Mouse (Mus musculus) heart, adult 2 months (tissue): ENCODE measurements around the gene Dolk. TPM values are rescaled to one million over a fixed set of nuclear protein-coding genes. Genes with fewer than 3 reads are reported as not detected.

Experiments
- DNase-seq, 2 experiments: peaks; one replicate each; pipeline ENCODE4 v3.0.0; 2021
- H3K27ac ChIP-seq: fragments of 200-600 bp; 2 replicates; pipeline ENCODE4 v1.8.1; 2022
- H3K27me3 ChIP-seq: fragments of 200-500 bp; 2 replicates; pipeline ENCODE4 v1.6.1; 2012; ENCODE audit warnings: mild to moderate bottlenecking, low read length, inconsistent platforms, mixed read lengths; ENCODE audit not compliant: control insufficient read depth, insufficient read depth
- H3K36me3 ChIP-seq: fragments of 200-500 bp; 2 replicates; pipeline ENCODE4 v1.6.1; 2012; ENCODE audit warnings: low read length, inconsistent platforms; ENCODE audit not compliant: control insufficient read depth, insufficient read depth
- H3K4me1 ChIP-seq: fragments of 200-500 bp; 2 replicates; pipeline ENCODE4 v1.6.1; 2011; ENCODE audit warnings: low read length; ENCODE audit not compliant: control insufficient read depth, insufficient read depth
- H3K4me3 ChIP-seq: fragments of 200-600 bp; 2 replicates; pipeline ENCODE4 v1.8.1; 2022
- H3K79me2 ChIP-seq: fragments of 200-500 bp; replicated peaks from 2 replicates; pipeline ENCODE4 v1.6.1; 2012; ENCODE audit warnings: mild to moderate bottlenecking, inconsistent platforms, low read length, moderate library complexity, mixed read lengths; ENCODE audit not compliant: control insufficient read depth, insufficient read depth
- H3K9ac ChIP-seq: fragments of 200-500 bp; 2 replicates; pipeline ENCODE4 v1.6.1; 2012; ENCODE audit warnings: low read depth, mild to moderate bottlenecking, control low read depth, inconsistent platforms, low read length, mixed read lengths
- CTCF ChIP-seq: fragments of 200-600 bp; IDR thresholded peaks from 2 replicates; pipeline ENCODE4 v1.8.1; 2022; ENCODE audit warnings: antibody characterized with exemption, mild to moderate bottlenecking, moderate library complexity
- EP300 ChIP-seq: fragments of 200-500 bp; IDR thresholded peaks from 2 replicates; pipeline ENCODE4 v1.6.1; 2011; ENCODE audit warnings: low read depth, low read length, control low read depth; ENCODE audit not compliant: insufficient read depth
- POLR2A ChIP-seq: fragments of 200-500 bp; IDR thresholded peaks from 2 replicates; pipeline ENCODE4 v1.6.1; 2011; ENCODE audit warnings: mild to moderate bottlenecking, low read depth, low read length, control low read depth; ENCODE audit not compliant: insufficient read depth
- WGBS: fragments of 180-500 bp; shearing (Covaris S2); methylation state at CpG from one replicate; pipeline ENCODE4 v1.1.7; 2018; 5-methylcytosine and 5-hydroxymethylcytosine counted together
- intact Hi-C: fragments of 180-260 bp; cut with DNase I; formaldehyde crosslinking; loops from one replicate; pipeline ENCODE4 v1.15.1; 2025
- polyA plus RNA-seq: library from polyadenylated mRNA; depleted of rRNA; stranded (reverse); fragments of >200 nt; gene quantifications from 2 replicates; pipeline ENCODE4 v1.2.3, GENCODE M21; 2012
- total RNA-seq, 2 experiments: library from RNA; stranded (reverse); gene quantifications; 2 replicates each; pipeline ENCODE4 v1.2.3; 2021

Dolk gene
- total and polyA plus RNA-seq, 3 experiments, result 21.6 to 25.3 (median 23.9) TPM

DNA sequence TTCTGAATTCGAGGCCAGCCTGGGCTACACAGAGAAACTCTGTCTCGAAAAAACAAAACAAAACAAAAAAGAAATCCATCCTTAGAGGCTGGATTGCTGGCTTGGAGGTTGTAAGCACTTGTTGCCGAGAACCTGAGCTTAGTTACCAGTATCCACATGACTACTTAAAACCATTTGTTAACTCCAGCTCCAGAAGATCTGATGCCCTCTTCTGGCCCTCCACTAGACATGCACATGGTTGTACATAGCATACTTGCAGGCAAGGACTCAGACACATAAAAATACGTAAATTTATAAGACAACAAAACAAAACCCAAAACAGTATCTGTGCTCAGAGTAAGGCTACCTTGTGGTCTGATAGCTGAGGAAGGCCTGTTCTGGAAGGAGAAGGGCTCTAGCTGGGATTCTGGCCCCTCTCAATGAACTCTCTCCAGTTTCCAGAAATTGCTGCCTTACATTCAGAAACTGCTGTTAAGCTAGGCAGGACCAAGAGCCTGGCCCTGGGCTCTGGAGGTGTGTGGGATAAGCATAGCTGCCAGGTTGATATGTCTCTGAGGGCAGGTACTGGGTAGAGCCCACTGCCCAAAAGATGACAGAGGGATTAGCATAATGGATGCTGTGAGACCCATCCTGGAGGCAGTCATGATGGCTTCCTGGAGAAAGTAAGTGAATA, 24.9 kb downstream of the Dolk start:
- peaks cover 52% of the 10 kb centered on the region for H3K36me3 ChIP-seq
- DNase-seq, result peak in 1 of 2 experiments; percentile 8
- peaks cover 7% of the 10 kb centered on the region for H3K79me2 ChIP-seq
- intact Hi-C loops, result no loop called here
- H3K4me1 ChIP-seq, result peaks cover 62% of the 10 kb centered on the region
- H3K27ac ChIP-seq, result peak overlapping the region; percentile 97
- no peaks in the 10 kb centered on the region for H3K27me3 ChIP-seq
- H3K4me3 ChIP-seq, result no peak overlapping the region
- no peak overlapping the region for H3K9ac ChIP-seq
- 78% methylated on average over 4 of the region's 4 CpGs for WGBS
- TF ChIP-seq CTCF (peak; percentile 59), EP300 (no peak), POLR2A (no peak)

DNA sequence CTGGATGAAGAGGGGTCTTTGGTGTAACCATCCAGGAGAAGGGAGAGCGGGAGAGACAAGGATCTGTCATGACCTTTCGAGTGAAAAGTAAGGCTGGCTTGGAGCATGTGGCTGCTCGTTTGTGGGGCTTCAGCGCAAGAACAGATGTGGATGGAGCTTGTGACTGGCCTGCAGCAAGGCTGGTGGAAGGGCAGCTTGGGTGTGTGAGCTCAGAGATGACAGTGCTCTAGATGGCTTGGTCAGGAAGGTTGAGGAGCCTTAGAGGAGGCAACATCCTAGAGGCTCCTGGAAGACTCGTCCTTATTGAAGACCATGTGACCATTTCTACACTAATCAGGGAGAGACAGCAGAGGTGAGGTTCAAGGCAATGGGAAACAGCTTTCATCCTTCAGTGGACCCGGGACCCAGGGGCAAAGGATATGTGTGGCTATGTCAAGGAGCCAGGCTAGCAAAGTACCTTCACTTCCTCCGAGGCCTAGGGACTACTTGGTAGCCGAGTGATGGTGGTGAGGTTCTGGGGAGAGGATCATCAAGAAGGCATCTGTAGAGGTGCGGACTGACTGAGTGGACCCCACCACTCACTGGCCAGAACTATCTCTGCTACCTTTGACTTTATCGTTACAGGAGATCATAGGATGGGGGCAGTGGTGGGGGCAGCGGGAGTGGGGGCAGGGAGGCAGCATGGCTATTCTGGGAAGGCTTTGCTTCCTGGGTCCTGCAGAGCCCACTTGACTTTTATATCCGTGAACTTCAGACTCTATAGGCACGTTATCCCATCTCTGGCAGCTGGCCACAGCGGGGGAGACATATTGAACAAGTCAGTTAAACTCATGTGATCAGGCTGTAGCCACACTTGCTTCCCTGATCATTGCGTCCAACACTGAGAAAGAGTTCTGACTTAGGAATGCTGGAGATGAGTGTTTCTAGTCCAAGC, 26.7 kb downstream of the Dolk start:
- peak overlapping the region; percentile 43 for H3K4me3 ChIP-seq
- peak overlapping the region; percentile 39 for H3K9ac ChIP-seq
- H3K4me1 ChIP-seq, result peaks cover 45% of the 10 kb centered on the region
- intact Hi-C loops, result no loop called here
- H3K27me3 ChIP-seq, result no peaks in the 10 kb centered on the region
- H3K36me3 ChIP-seq, result peaks cover 41% of the 10 kb centered on the region
- DNase-seq, result peak; percentile 24 to 46
- peak overlapping the region; percentile 97 for H3K27ac ChIP-seq
- H3K79me2 ChIP-seq, result peaks cover 7% of the 10 kb centered on the region
- TF ChIP-seq EP300, result no peak
- TF ChIP-seq CTCF, result no peak
- no peak for TF ChIP-seq POLR2A
- 51% methylated on average over 15 of the region's 15 CpGs for WGBS

GRCm38 (mm10) chr2:30258600-30258999, 27.5 kb downstream of the Dolk start:
- no peak for TF ChIP-seq CTCF
- peak; percentile 100 for TF ChIP-seq EP300
- TF ChIP-seq POLR2A, result peak; percentile 81
- peak; percentile 81 to 85 for DNase-seq
- Histone ChIP-seq H3K4me1 (peaks cover 39% of the 10 kb centered on the region), H3K79me2 (peaks cover 7% of the 10 kb centered on the region), H3K36me3 (peaks cover 33% of the 10 kb centered on the region), H3K9ac (peak overlapping the region; percentile 39), H3K27me3 (no peaks in the 10 kb centered on the region), H3K4me3 (peak overlapping the region; percentile 43), H3K27ac (peak overlapping the region; percentile 97)
- 20% methylated on average over 4 of the region's 4 CpGs for WGBS
- intact Hi-C loops, result loop anchor here (1.0 kb wide), 1 partner anchor 16 kb away; no protein-coding TSS in a partner anchor

DNA sequence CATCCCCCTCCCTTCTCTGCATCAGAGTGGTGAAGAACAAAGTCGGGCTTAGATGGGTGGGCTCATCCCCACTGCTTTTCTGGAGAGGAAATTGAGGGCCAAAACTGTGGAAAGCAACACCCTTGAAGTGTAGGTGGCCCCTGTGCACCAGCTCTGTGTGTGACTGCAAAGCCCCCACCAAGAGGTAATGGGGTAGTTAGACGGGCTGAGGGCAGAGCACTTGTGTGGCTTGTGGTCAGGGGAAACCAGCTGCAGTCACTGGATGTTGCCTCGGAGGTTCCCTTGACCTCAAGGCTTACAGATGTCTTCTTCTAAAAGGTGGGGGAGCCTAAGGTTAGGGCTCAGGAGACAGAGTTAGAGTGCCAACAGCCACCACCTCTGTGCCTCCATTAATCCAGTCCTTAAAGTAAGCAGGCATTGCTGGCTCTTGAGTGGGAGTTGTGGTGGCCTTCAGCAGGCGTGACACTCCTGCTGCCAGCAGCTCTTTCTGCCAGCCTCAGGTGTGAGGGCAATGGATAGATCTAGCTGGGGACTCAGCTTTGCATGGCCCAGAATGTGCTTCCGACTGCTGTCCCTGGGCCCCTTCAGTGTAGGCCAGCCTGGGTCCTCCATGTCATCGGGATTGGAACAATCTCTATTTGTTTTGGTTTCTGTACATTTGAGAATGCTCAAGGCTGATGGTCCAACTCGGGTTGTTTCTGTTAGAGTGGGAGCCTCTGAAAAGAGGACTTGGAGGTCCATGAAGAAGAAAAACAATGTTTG, 28.3 kb downstream of the Dolk start:
- peak overlapping the region; percentile 53 for H3K9ac ChIP-seq

DNA sequence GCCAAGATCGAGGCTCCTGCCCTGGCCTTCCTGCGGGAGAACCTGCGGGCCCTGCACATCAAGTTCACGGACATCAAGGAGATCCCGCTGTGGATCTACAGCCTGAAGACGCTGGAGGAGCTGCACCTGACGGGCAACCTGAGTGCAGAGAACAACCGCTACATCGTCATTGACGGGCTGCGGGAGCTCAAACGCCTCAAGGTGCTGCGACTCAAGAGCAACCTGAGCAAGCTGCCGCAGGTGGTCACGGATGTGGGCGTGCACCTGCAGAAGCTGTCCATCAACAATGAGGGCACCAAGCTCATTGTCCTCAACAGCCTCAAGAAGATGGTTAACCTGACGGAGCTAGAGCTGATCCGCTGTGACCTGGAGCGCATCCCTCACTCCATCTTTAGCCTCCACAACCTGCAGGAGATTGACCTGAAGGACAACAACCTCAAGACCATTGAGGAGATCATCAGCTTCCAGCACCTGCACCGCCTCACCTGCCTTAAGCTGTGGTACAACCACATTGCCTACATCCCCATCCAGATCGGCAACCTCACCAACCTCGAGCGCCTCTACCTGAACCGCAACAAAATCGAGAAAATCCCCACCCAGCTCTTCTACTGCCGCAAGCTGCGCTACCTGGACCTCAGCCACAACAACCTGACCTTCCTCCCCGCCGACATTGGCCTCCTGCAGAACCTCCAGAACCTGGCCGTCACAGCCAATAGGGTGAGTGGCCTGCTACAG, 29.4 kb downstream of the Dolk start:
- H3K79me2 ChIP-seq, result peaks cover 6% of the 10 kb centered on the region
- H3K27me3 ChIP-seq, result no peaks in the 10 kb centered on the region
- DNase-seq, result peak; percentile 2 to 24
- peak overlapping the region; percentile 97 for H3K27ac ChIP-seq
- H3K36me3 ChIP-seq, result peaks cover 25% of the 10 kb centered on the region
- WGBS, result 96% methylated on average over 30 of the region's 30 CpGs
- intact Hi-C loops, result no loop called here
- no peak overlapping the region for H3K4me3 ChIP-seq
- peaks cover 42% of the 10 kb centered on the region for H3K4me1 ChIP-seq
- TF ChIP-seq EP300 (no peak), CTCF (no peak), POLR2A (no peak)
- H3K9ac ChIP-seq, result no peak overlapping the region

More for the DNA sequence above, 28.3 kb downstream of the Dolk start:
- peaks cover 30% of the 10 kb centered on the region for H3K36me3 ChIP-seq
- WGBS, result 45% methylated on average over 7 of the region's 7 CpGs
- H3K27me3 ChIP-seq, result no peaks in the 10 kb centered on the region
- peak; percentile 14 to 46 for DNase-seq
- peaks cover 38% of the 10 kb centered on the region for H3K4me1 ChIP-seq
- intact Hi-C loops, result loop anchor here (1.0 kb wide), 1 partner anchor 16 kb away; no protein-coding TSS in a partner anchor
- TF ChIP-seq POLR2A (no peak), CTCF (no peak), EP300 (no peak)
- H3K27ac ChIP-seq, result peak overlapping the region; percentile 97
- peaks cover 7% of the 10 kb centered on the region for H3K79me2 ChIP-seq
- H3K4me3 ChIP-seq, result no peak overlapping the region
